Mouse (Mus musculus) erythroblast, adult 5-6 weeks (primary cell): ENCODE results near the gene Ubr7. TPM values are rescaled to one million over a fixed set of nuclear protein-coding genes. Genes with fewer than 3 reads are reported as not detected.

ENCODE experiments used
- ATAC-seq: replicated peaks from 2 replicates; pipeline ENCODE4 v1.8.0; 2016; ENCODE audit warnings: moderate number of reproducible peaks, mild to moderate bottlenecking, moderate TSS enrichment, inconsistent platforms; ENCODE audit not compliant: poor library complexity, low FRiP score, severe bottlenecking
- total RNA-seq, 2 experiments: library from RNA; stranded (forward) in 1 of 2; stranded (reverse) in 1 of 2; fragments of 150-400 nt in 1 of 2; fragments of 200-764, 138-1000 nt in 1 of 2; gene quantifications; 2 replicates each; pipeline versions ENCODE4 v1.2.3 to v1.2.4; 2015 to 2017; ENCODE audit warnings: low replicate concordance in 2 of 2

Gene Ubr7
- total RNA-seq, 2 experiments from 2014 or later: 12.5 to 15.2 TPM

- no peak for ATAC-seq
These were observed 15.7 kb upstream of the Ubr7 start for GRCm38 (mm10) chr12:102742056-102742455.

- ATAC-seq: peak; percentile 70
These were observed 14.7 kb upstream of the Ubr7 start for GRCm38 (mm10) chr12:102743036-102743588.

GRCm38 (mm10) chr12:102743589-102744574 is 13.9 kb upstream of the Ubr7 start, which contains the start of the genes Moap1 and Tmem251:
Gene Moap1 (minus strand): TSS chr12:102743661.
Gene Tmem251 (plus strand): TSS chr12:102743762.
- peak; percentile 96 for ATAC-seq

DNA sequence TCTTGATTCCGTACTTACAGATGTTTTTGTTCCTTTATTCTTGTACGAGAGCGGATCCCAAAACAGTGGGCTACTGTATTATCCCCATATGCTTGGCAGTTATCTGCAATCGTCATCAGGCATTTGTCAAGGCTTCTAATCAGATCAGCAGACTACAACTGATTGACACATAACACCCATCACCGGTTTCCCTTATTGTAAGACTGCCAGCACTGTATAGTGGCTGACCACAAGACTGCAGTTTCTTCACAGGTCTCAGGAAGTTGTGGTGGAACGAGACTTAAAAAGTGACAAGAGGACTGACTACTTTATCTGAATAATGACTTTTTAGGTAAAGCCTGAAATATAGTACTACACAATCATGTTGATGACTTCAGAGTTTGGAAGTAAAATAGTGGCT is 12.9 kb upstream of the Ubr7 start:
- ATAC-seq: no peak

DNA sequence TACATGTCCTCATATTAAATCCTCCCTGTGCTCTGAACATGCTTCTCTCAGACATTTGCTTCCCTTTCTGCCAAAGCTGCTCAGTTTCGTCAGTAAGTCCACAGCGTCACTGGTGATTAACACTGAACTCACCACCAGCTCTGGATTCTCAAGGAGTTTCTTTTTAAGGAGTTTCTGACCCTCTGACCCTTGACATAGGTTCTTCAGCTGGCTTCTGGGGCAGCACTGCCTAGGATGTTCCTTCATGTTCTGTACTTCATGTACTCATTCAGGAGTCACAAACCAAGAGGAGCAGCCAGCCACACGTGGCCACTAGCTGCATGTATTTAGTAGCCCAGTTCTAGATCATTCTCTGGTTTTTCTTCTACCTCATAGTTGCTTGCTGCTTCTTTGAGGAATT is 9.5 kb upstream of the Ubr7 start:
- no peak for ATAC-seq

- no peak for ATAC-seq
These were observed 1.5 kb upstream of the Ubr7 start for GRCm38 (mm10) chr12:102756304-102756703.

DNA sequence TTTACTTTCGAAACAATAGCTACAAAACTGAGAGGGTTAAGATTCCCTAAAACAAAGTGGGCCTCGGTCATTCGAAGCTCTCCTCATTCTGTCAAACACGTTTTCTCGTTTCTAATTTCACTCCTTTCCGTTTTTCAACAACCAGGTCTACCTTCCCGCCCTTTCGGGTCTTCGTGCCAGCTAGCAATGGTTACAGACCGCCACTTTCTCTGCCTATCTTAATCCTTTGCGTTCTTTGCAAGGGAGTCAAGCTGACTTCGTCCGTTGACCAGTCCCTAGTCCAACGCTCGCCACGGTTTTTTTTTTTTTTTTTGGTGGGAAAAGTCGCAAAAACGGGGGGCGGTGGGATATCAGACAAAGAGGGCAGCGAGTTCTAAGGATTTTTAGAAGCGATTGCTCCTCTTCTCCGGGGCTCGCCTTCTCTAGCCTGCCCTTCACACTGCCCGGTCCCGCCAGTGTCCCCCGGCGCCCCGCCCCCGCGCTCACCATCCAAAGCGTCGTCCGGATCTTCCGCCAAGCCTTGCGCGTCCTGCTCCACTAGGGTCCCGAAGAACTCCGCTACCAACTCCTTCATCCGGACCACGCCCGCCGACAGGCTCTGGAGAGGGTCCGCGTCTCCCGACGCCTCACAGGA is 595 bp upstream of the Ubr7 start:
- peak; percentile 77 for ATAC-seq

GRCm38 (mm10) chr12:102758403-102758756 is 613 bp downstream of the Ubr7 start, which contains the start of gene Gm20604:
Gene Gm20604 (minus strand): TSS chr12:102758672.
- ATAC-seq: no peak

GRCm38 (mm10) chr12:102758936-102759335 is 1.2 kb downstream of the Ubr7 start:
- ATAC-seq: no peak

GRCm38 (mm10) chr12:102761668-102762067 is 3.9 kb downstream of the Ubr7 start:
- ATAC-seq: no peak

- no peak for ATAC-seq
These were observed 5.9 kb downstream of the Ubr7 start for GRCm38 (mm10) chr12:102763696-102764095.

GRCm38 (mm10) chr12:102769000-102769399 is 11.2 kb downstream of the Ubr7 start:
- 0 out of 2 replicates have a peak, but pooled peaks have one; percentile 42 for ATAC-seq

DNA sequence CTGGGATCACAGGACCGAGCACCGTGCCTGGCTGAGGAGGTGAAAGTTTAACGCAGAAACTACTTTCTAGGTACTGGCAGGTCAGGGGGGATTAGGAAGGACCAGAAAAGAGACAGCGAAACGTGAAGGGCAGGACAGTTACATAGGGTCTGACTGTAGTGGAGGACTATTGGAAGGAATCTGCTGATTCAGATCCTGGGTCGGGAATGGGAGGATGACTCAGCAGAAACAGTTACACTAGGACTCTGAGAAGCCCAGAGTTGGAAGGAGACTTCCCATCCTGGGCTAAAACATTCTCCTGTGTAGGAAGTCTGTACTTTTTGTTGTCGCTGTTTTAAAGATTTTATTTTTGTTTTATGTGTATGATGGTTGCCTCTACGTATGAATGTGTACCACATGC is 13.8 kb downstream of the Ubr7 start:
- no peak for ATAC-seq

DNA sequence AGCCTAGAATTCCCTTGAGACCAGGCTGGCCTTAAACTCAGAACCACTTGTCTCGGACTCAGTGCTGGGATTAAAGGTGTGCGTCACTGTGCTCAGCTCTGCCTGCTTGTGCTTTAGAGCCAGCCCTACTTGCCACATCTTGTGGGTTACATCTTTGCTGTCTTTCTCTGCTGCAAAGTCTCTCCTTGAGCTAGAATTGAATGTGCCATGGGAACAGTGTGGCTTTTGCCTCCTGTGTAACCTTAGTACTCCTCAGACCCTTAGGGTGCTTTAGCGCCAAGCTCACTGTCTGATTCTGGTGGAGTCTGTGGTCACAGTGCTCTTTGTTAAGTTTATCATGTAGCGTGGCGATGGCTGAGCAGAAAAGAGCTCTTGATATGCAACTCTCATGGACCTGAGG is 14.9 kb downstream of the Ubr7 start:
- no peak for ATAC-seq

DNA sequence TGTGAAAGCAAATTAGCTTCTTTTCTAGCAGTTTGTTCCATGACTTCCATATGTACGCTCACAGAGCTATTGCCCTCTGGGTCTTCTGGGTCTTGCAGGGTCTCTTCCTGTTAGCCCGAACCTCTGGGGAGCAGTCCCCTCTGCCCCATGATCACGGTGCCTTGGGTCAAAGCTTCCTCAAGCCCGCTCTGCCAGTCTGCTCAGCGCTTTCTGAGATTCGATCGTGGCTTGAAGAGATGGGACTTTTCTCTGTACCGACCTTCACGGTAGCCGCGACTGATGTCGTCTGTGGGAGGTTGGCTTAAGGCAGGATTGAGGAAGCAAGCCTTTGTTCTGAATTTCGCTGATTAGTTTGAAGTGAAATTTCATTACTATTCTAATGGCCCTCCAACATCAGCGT is 18.3 kb downstream of the Ubr7 start:
- no peak for ATAC-seq

DNA sequence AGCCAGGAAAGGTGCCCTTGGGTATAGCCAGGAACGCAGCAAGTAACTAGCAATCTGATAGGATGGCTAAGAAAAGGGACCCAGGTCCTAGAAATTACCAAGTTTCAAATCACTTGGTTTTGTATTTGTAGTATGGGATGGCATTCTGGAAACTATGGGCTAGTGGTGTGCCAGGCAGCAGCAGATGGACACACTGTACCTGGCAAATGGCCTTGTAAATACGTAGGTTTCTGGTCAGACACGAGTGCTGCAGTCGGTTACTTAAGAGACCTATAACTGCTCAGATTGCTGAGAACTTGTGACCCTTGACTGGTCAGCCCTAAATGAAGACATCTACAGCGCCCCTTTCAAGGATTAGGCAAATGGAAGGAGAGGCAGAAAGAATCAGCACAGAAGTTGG is 20.4 kb downstream of the Ubr7 start:
- ATAC-seq: no peak

GRCm38 (mm10) chr12:102779452-102779851 is 21.7 kb downstream of the Ubr7 start:
- ATAC-seq: no peak

- no peak for ATAC-seq
These were observed 25.1 kb downstream of the Ubr7 start for GRCm38 (mm10) chr12:102782841-102783240.

GRCm38 (mm10) chr12:102784899-102785592 is 27.3 kb downstream of the Ubr7 start:
- no peak; the same call in 1 of the 2 replicates for ATAC-seq

- no peak for ATAC-seq
These were observed 27.8 kb downstream of the Ubr7 start for GRCm38 (mm10) chr12:102785593-102785985.
